In the genomic region with DNA sequence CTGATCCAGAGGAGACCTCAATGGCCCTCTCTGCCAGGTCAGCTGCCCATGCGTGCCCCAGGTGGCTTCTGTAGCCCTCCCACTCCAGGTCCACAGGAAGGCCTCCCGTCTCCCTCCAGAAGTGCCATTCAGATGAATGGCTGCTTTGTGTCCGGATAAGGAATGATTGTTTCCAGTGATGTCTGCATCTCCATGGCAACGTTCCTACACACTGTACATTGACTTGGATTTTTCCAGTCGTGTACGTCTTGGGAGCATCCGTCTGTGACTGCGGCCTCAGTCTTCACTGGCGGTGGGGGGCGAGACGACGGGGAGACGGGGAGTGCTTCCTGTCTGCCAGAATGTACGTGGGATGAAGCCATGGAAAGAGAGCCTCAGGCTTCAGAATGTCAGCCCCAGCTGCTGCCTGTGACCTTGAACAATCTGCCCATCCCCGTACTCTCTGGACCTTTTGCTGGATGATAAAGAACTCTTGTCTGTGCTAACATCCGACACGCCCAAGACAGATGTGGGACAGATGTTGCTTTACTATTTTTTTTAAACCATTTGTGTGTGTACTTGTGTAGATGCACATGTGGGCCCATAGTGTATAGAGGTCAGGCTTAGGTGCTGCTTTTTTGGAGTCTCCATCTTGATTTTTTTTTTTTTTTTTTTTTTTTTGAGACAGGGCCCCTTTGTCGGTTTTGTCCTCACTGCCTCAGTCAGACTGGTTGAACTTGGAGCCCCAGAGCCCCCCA, we compare ENCODE assay signal across 10 mouse cellular contexts.
DNase-seq lines count a peak whose midpoint lies in the region; ATAC-seq and TF ChIP-seq lines count a peak whose summit lies in the region.
"Had no signal": no experiment of that assay in that cellular context is flagged by ENCODE, and none has a peak within 500 bp of the region (broad histone marks: within the 10 kb centered on the region; RNA-seq: fewer than 3 reads in every experiment).

No protein-coding gene starts in this region.

- peaks cover 4% of the 10 kb centered on the region; the same call in 1 of the 2 replicates for H3K27me3 ChIP-seq in intestine, embryonic 14.5 days (replicated peaks; ENCODE audit: control insufficient read depth, insufficient read depth, low read length)
- peaks cover 8% of the 10 kb centered on the region; the same call in 1 of the 2 replicates for H3K27me3 ChIP-seq in intestine, postnatal 0 days (replicated peaks; ENCODE audit: control insufficient read depth, insufficient read depth, low read length)
- H3K27me3 ChIP-seq in hindbrain, embryonic 11.5 days (ENCODE audit: control insufficient read depth, insufficient read depth, low read length), result 0 out of 2 replicates have a peak, but pooled peaks cover 2% of the 10 kb centered on the region
- H3K27me3 ChIP-seq in midbrain, postnatal 0 days (ENCODE audit: insufficient read depth, low read length), result no peaks in the 10 kb centered on the region

- no peak for DNase-seq in intestine, embryonic 14.5 days (ENCODE audit: low spot score)
- peak; percentile 75 for DNase-seq in brain, adult 2 months (ENCODE audit: low read depth, low spot score)
- peak; percentile 69 for DNase-seq in hindbrain, embryonic 11.5 days (ENCODE audit: low spot score)
- DNase-seq in midbrain, postnatal 0 days (ENCODE audit: low spot score), result peak; percentile 81
- no peak for DNase-seq in ovary, postnatal 10 days (ENCODE audit: low spot score)
- no peak for DNase-seq in gastrocnemius, postnatal 25 days
- DNase-seq in cerebellum, postnatal 14 days, result no peak
- DNase-seq: liver, embryonic 13.5 days; thymus, adult 2 months had no signal

- peak overlapping the region; percentile 58; the same call in 1 of the 2 replicates for H3K27ac ChIP-seq in intestine, embryonic 14.5 days (ENCODE audit: low read depth)
- no peak overlapping the region for H3K27ac ChIP-seq in intestine, postnatal 0 days (ENCODE audit: low read depth, low read length)
- peak overlapping the region; percentile 45; the same call in 1 of the 2 replicates for H3K27ac ChIP-seq in hindbrain, embryonic 11.5 days (ENCODE audit: low read depth, low read length)
- no peak overlapping the region for H3K27ac ChIP-seq in midbrain, postnatal 0 days (ENCODE audit: low read depth, low read length)
- H3K27ac ChIP-seq: liver, embryonic 13.5 days had no signal

- peak; percentile 79 for ATAC-seq in intestine, embryonic 14.5 days (replicated peaks; ENCODE audit: low FRiP score, low TSS enrichment, low read depth)
- ATAC-seq in intestine, postnatal 0 days, result no peak; the same call in 1 of the 2 replicates
- ATAC-seq in hindbrain, embryonic 11.5 days (ENCODE audit: low FRiP score), result peak; percentile 69
- ATAC-seq in midbrain, postnatal 0 days (ENCODE audit: low FRiP score), result peak; percentile 65; the same call in 1 of the 2 replicates

- TF ChIP-seq CTCF in intestine, postnatal 0 days (IDR thresholded peaks at IDR 0.05; ENCODE audit: low read depth), result no peak
- no peak for TF ChIP-seq CTCF in midbrain, postnatal 0 days (IDR thresholded peaks at IDR 0.05)

- H3K9ac ChIP-seq in intestine, embryonic 14.5 days (ENCODE audit: low read length), result no peak overlapping the region
- H3K9ac ChIP-seq in intestine, postnatal 0 days (ENCODE audit: low read depth, low read length), result no peak overlapping the region
- no peak overlapping the region for H3K9ac ChIP-seq in hindbrain, embryonic 11.5 days (ENCODE audit: low read depth, low read length)
- no peak overlapping the region for H3K9ac ChIP-seq in midbrain, postnatal 0 days (replicated peaks; ENCODE audit: low read length, poor library complexity, severe bottlenecking)
- H3K9ac ChIP-seq: liver, embryonic 13.5 days had no signal

- WGBS in intestine, embryonic 14.5 days, result 21% methylated on average over 18 of the region's 18 CpGs
- 39% methylated on average over 18 of the region's 18 CpGs for WGBS in intestine, postnatal 0 days
- WGBS in hindbrain, embryonic 11.5 days, result 37% methylated on average over 18 of the region's 18 CpGs
- WGBS in midbrain, postnatal 0 days, result 21% methylated on average over 18 of the region's 18 CpGs

- H3K4me3 ChIP-seq in intestine, embryonic 14.5 days (ENCODE audit: low read depth, low read length), result no peak overlapping the region
- no peak overlapping the region for H3K4me3 ChIP-seq in intestine, postnatal 0 days (ENCODE audit: low read depth, low read length)
- H3K4me3 ChIP-seq in hindbrain, embryonic 11.5 days (ENCODE audit: low read depth, low read length), result no peak overlapping the region
- no peak overlapping the region for H3K4me3 ChIP-seq in midbrain, postnatal 0 days (ENCODE audit: low read depth, low read length)
- H3K4me3 ChIP-seq: liver, embryonic 13.5 days had no signal

- H3K4me2 ChIP-seq in intestine, embryonic 14.5 days (ENCODE audit: low read length), result no peak overlapping the region
- H3K4me2 ChIP-seq in intestine, postnatal 0 days (replicated peaks; ENCODE audit: low read depth), result no peak overlapping the region
- no peak overlapping the region for H3K4me2 ChIP-seq in hindbrain, embryonic 11.5 days (replicated peaks; ENCODE audit: low read depth, low read length)
- H3K4me2 ChIP-seq in midbrain, postnatal 0 days (ENCODE audit: low read depth, low read length, poor library complexity, severe bottlenecking), result no peak overlapping the region
- H3K4me2 ChIP-seq: liver, embryonic 13.5 days had no signal

- H3K36me3 ChIP-seq in intestine, embryonic 14.5 days (ENCODE audit: control insufficient read depth, insufficient read depth, low read length), result no peaks in the 10 kb centered on the region
- H3K36me3 ChIP-seq in intestine, postnatal 0 days (ENCODE audit: control insufficient read depth, insufficient read depth), result no peaks in the 10 kb centered on the region
- no peaks in the 10 kb centered on the region for H3K36me3 ChIP-seq in hindbrain, embryonic 11.5 days (ENCODE audit: control insufficient read depth, insufficient read depth, low read length)
- H3K36me3 ChIP-seq in midbrain, postnatal 0 days (ENCODE audit: insufficient read depth, low read length), result no peaks in the 10 kb centered on the region
- H3K36me3 ChIP-seq: liver, embryonic 13.5 days had no signal

- H3K4me1 ChIP-seq in intestine, embryonic 14.5 days (replicated peaks; ENCODE audit: control insufficient read depth, insufficient read depth, low read length), result peaks cover 16% of the 10 kb centered on the region
- no peaks in the 10 kb centered on the region for H3K4me1 ChIP-seq in intestine, postnatal 0 days (replicated peaks; ENCODE audit: control insufficient read depth, insufficient read depth, low read length)
- peaks cover 2% of the 10 kb centered on the region; the same call in 1 of the 2 replicates for H3K4me1 ChIP-seq in hindbrain, embryonic 11.5 days (replicated peaks; ENCODE audit: control insufficient read depth, insufficient read depth, low read length)
- H3K4me1 ChIP-seq in midbrain, postnatal 0 days (ENCODE audit: insufficient read depth, low read length), result 0 out of 2 replicates have a peak, but pooled peaks cover 6% of the 10 kb centered on the region

- H3K9me3 ChIP-seq in intestine, embryonic 14.5 days (ENCODE audit: control insufficient read depth, low read length), result 0 out of 2 replicates have a peak, but pooled peaks cover 2% of the 10 kb centered on the region
- no peaks in the 10 kb centered on the region for H3K9me3 ChIP-seq in intestine, postnatal 0 days (ENCODE audit: control insufficient read depth)
- no peaks in the 10 kb centered on the region for H3K9me3 ChIP-seq in hindbrain, embryonic 11.5 days (ENCODE audit: control insufficient read depth, low read length)
- H3K9me3 ChIP-seq in midbrain, postnatal 0 days (ENCODE audit: low read length), result no peaks in the 10 kb centered on the region
- H3K9me3 ChIP-seq: liver, embryonic 13.5 days had no signal

Comparison
In these comparisons a context has a peak if more than half of its experiments do, and no peak if none do; other contexts are left out.
1. H3K27ac ChIP-seq: peak in intestine, embryonic 14.5 days (single experiment) and hindbrain, embryonic 11.5 days (single experiment); none in intestine, postnatal 0 days (single experiment) and midbrain, postnatal 0 days (single experiment).
2. DNase-seq: peak in brain, adult 2 months (single experiment), hindbrain, embryonic 11.5 days (single experiment) and midbrain, postnatal 0 days (single experiment); none in intestine, embryonic 14.5 days (single experiment), ovary, postnatal 10 days (single experiment), gastrocnemius, postnatal 25 days (single experiment) and cerebellum, postnatal 14 days (0 of 2).